Mouse (Mus musculus) erythroblast, embryonic 14.5 days (primary cell): ENCODE data around the gene Slc6a17.

Source experiments
- GATA1 ChIP-seq: IDR thresholded peaks from 2 replicates; pipeline ENCODE4 v1.6.1; 2012; ENCODE audit warnings: low read length, inconsistent platforms, mixed read lengths
- TAL1 ChIP-seq: IDR thresholded peaks from 3 replicates; pipeline ENCODE4 v1.6.1; 2012; ENCODE audit warnings: low read length, inconsistent platforms, mixed read lengths

DNA sequence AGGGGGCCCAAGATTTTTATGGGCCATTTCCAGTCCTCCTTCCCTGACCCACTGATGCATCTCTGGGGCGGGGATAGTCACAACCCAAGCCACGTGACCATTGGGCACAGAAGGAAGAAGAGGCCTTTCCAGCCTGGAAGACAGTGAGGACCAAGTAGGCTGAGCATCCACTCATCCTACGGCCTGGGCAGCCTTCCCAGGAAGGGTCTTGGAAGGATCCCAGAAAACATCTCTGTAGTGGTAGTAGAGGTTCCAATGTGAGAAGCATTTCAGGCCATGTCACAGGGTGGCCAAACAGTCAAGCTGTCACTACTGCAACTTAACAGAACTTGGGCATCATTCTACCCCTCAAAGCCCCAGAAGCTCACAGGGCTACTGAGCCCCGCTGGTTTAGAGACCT, 44.8 kb upstream of the Slc6a17 start:
- no peak for TF ChIP-seq TAL1
- no peak for TF ChIP-seq GATA1
